Mouse (Mus musculus): Measurements from ENCODE around the gene Fsd2. TPM values are rescaled to one million over a fixed set of nuclear protein-coding genes. Genes with fewer than 3 reads are reported as not detected.

The Fsd2 gene
- total and polyA plus RNA-seq, 3 experiments, result 0.03 TPM; not detected in 2

DNA sequence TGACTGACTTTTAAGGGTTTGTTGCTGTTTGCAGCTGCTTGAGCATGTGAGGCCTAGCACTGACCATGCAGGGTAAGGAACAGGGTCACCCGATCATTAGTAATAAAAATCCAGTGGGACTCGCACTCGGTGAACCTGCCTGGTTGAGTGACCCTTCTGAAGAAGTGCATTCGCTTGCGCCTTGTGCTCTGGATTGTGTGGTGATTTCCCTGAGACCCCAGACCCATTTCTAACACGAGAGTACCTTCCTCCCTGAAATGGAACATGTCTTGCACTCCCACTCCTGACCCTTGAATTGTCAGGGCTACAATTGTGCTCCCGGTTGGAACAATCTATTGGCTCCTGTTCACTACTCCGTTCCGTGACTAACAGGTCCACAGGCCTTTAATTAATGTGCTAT lies 74.1 kb downstream of the Fsd2 start:
- no peaks in the 10 kb centered on the region for H3K79me2 ChIP-seq (ENCODE audit: control insufficient read depth, insufficient read depth, low read length, poor library complexity)
- H3K4me1 ChIP-seq (ENCODE audit: control insufficient read depth in 1 of 2, insufficient read depth in 2 of 2, low read length in 2 of 2), result no peaks in the 10 kb centered on the region
- no peaks in the 10 kb centered on the region for H3K9me3 ChIP-seq (replicated peaks; ENCODE audit: insufficient read depth, low read length)
- DNase-seq (ENCODE audit: low read depth, low spot score), result no peak
- no peaks in the 10 kb centered on the region for H3K27me3 ChIP-seq (ENCODE audit: control insufficient read depth in 1 of 2, insufficient read depth in 2 of 2, low read length in 2 of 2)
- H3K27ac ChIP-seq (ENCODE audit: control insufficient read depth, low read depth, low read length), result no peak overlapping the region
- TF ChIP-seq USF1 (IDR thresholded peaks at IDR 0.05; ENCODE audit: low read depth, low read length), result no peak
- TF ChIP-seq MXI1 (IDR thresholded peaks at IDR 0.05; ENCODE audit: low read depth, low read length), result no peak
- TF ChIP-seq NELFE (IDR thresholded peaks at IDR 0.05; ENCODE audit: low read depth, low read length), result no peak
- TF ChIP-seq CHD2 (IDR thresholded peaks at IDR 0.05; ENCODE audit: low read length), result no peak
- no peak for TF ChIP-seq E2F4 (IDR thresholded peaks at IDR 0.05; ENCODE audit: borderline replicate concordance, low read depth, low read length)
- TF ChIP-seq MAX (IDR thresholded peaks at IDR 0.05; ENCODE audit: low read length), result no peak
- no peak overlapping the region for H3K4me3 ChIP-seq (ENCODE audit: control insufficient read depth in 1 of 2, insufficient read depth in 1 of 2, low read depth in 2 of 2, low read length in 2 of 2)
- H3K36me3 ChIP-seq (ENCODE audit: control insufficient read depth in 1 of 2, insufficient read depth in 2 of 2, low read length in 2 of 2), result no peaks in the 10 kb centered on the region
- no peak overlapping the region for H3K9ac ChIP-seq (ENCODE audit: control insufficient read depth, low read depth, low read length, poor library complexity, severe bottlenecking)

DNA sequence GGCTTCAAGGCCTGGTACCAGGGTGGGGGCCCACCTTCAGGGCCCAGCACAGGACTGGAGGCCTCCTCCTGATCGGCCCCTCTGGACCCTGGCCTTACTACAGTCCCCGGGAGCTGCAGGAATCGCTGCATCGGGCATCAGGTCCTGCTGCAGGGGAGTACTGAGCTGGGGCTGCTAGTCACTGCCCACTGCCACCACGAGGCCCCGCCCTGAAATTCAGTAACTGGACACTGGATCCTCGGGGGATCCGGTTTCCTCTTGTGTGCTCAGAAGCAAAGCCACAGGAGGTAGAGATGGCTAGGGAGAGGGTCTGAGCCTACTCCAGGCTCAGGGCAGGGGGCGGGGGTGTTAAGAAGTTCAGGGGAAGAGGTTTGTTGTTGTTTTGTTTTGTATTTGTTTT lies 77.1 kb downstream of the Fsd2 start:
- Histone ChIP-seq H3K9ac (ENCODE audit: control insufficient read depth, low read depth, low read length, poor library complexity, severe bottlenecking) (no peak overlapping the region), H3K27me3 (ENCODE audit: control insufficient read depth in 1 of 2, insufficient read depth in 2 of 2, low read length in 2 of 2) (no peaks in the 10 kb centered on the region), H3K36me3 (ENCODE audit: control insufficient read depth in 1 of 2, insufficient read depth in 2 of 2, low read length in 2 of 2) (no peaks in the 10 kb centered on the region), H3K79me2 (ENCODE audit: control insufficient read depth, insufficient read depth, low read length, poor library complexity) (no peaks in the 10 kb centered on the region), H3K9me3 (replicated peaks; ENCODE audit: insufficient read depth, low read length) (no peaks in the 10 kb centered on the region), H3K4me3 (ENCODE audit: control insufficient read depth in 1 of 2, insufficient read depth in 1 of 2, low read depth in 2 of 2, low read length in 2 of 2) (no peak overlapping the region), H3K4me1 (ENCODE audit: control insufficient read depth in 1 of 2, insufficient read depth in 2 of 2, low read length in 2 of 2) (no peaks in the 10 kb centered on the region), H3K27ac (ENCODE audit: control insufficient read depth, low read depth, low read length) (no peak overlapping the region)
- DNase-seq (ENCODE audit: low read depth, low spot score), result no peak
- TF ChIP-seq MYB (IDR thresholded peaks at IDR 0.05; ENCODE audit: low read depth, low read length) (no peak), ZMIZ1 (IDR thresholded peaks at IDR 0.05; ENCODE audit: low read depth, low read length) (no peak), CHD2 (IDR thresholded peaks at IDR 0.05; ENCODE audit: low read length) (no peak), UBTF (IDR thresholded peaks at IDR 0.05; ENCODE audit: borderline replicate concordance, insufficient read depth, low read depth, low read length) (no peak), ETS1 (IDR thresholded peaks at IDR 0.05; ENCODE audit: low read depth, low read length) (no peak), MAFK (IDR thresholded peaks at IDR 0.05; ENCODE audit: borderline replicate concordance, low read depth, low read length) (no peak), MYC (IDR thresholded peaks at IDR 0.05; ENCODE audit: low read depth, low read length) (no peak), KAT2A (conservative IDR thresholded peaks at IDR 0.05; ENCODE audit: low read depth, low read length) (no peak), SIN3A (IDR thresholded peaks at IDR 0.05; ENCODE audit: low read length) (no peak), USF2 (IDR thresholded peaks at IDR 0.05; ENCODE audit: borderline replicate concordance in 1 of 2, insufficient read depth in 1 of 2, low read depth in 1 of 2, low read length in 2 of 2) (no peak), ELF1 (IDR thresholded peaks at IDR 0.05; ENCODE audit: low read depth, low read length) (no peak)

Other genes with a start within 250 kb of the Fsd2 start
- 3,976 and 4,252 TPM in 2 replicates for gene Rps17, start 221.7 kb downstream of the Fsd2 start, total RNA-seq (2012; rRNA removed)
- over 10,000 TPM in 1 of 2 experiments, 1,000 to 10,000 TPM in 1; 2,738 to 10,538 TPM for gene Rps17, start 221.7 kb downstream of the Fsd2 start, polyA plus RNA-seq (2012; ENCODE audit: insufficient read depth in 1 of 2, insufficient read length in 2 of 2, low read depth in 1 of 2, low replicate concordance in 2 of 2, missing spikeins in 1 of 2)
- not detected in 2 replicates for gene Cpeb1, start 111.5 kb downstream of the Fsd2 start, total RNA-seq (2012; rRNA removed)
- gene Cpeb1, start 111.5 kb downstream of the Fsd2 start, polyA plus RNA-seq (2012; ENCODE audit: insufficient read depth in 1 of 2, insufficient read length in 2 of 2, low read depth in 1 of 2, low replicate concordance in 2 of 2, missing spikeins in 1 of 2), result not detected
- not detected in 2 replicates for gene Ap3b2, start 73.0 kb downstream of the Fsd2 start, total RNA-seq (2012; rRNA removed)
- gene Ap3b2, start 73.0 kb downstream of the Fsd2 start, polyA plus RNA-seq (2012; ENCODE audit: insufficient read depth in 1 of 2, insufficient read length in 2 of 2, low read depth in 1 of 2, low replicate concordance in 2 of 2, missing spikeins in 1 of 2), result not detected
- gene BC048679, start 68.7 kb downstream of the Fsd2 start, total RNA-seq (2012; rRNA removed), result not detected in 2 replicates
- gene BC048679, start 68.7 kb downstream of the Fsd2 start, polyA plus RNA-seq (2012; ENCODE audit: insufficient read depth in 1 of 2, insufficient read length in 2 of 2, low read depth in 1 of 2, low replicate concordance in 2 of 2, missing spikeins in 1 of 2), result not detected
- 9.4 and 11.1 TPM in 2 replicates for gene Whamm, start 4.3 kb upstream of the Fsd2 start, total RNA-seq (2012; rRNA removed)
- 10 to 100 TPM in 1 of 2 experiments, not detected in 1; 22.9 TPM for gene Whamm, start 4.3 kb upstream of the Fsd2 start, polyA plus RNA-seq (2012; ENCODE audit: insufficient read depth in 1 of 2, insufficient read length in 2 of 2, low read depth in 1 of 2, low replicate concordance in 2 of 2, missing spikeins in 1 of 2)
- 18.4 and 19.4 TPM in 2 replicates for gene Homer2, start 140.6 kb upstream of the Fsd2 start, total RNA-seq (2012; rRNA removed)
- 10 to 100 TPM in 1 of 2 experiments, not detected in 1; 39.0 TPM for gene Homer2, start 140.6 kb upstream of the Fsd2 start, polyA plus RNA-seq (2012; ENCODE audit: insufficient read depth in 1 of 2, insufficient read length in 2 of 2, low read depth in 1 of 2, low replicate concordance in 2 of 2, missing spikeins in 1 of 2)
- 44.0 and 49.0 TPM in 2 replicates for gene Ramac, start 196.0 kb upstream of the Fsd2 start, total RNA-seq (2012; rRNA removed)
- gene Ramac, start 196.0 kb upstream of the Fsd2 start, polyA plus RNA-seq (2012; ENCODE audit: insufficient read depth in 1 of 2, insufficient read length in 2 of 2, low read depth in 1 of 2, low replicate concordance in 2 of 2, missing spikeins in 1 of 2), result 10 to 100 TPM in 1 of 2 experiments, not detected in 1; 33.9 TPM
- gene 3110040N11Rik, start 222.5 kb upstream of the Fsd2 start, total RNA-seq (2012; rRNA removed), result 35.7 and 51.4 TPM in 2 replicates
- gene 3110040N11Rik, start 222.5 kb upstream of the Fsd2 start, polyA plus RNA-seq (2012; ENCODE audit: insufficient read depth in 1 of 2, insufficient read length in 2 of 2, low read depth in 1 of 2, low replicate concordance in 2 of 2, missing spikeins in 1 of 2), result 10 to 100 TPM in 1 of 2 experiments, not detected in 1; 61.7 TPM

All from MEL (cell line).